Mouse (Mus musculus) C2C12 (cell line): ENCODE results near the gene Tnfsf10. TPM values are rescaled to one million over a fixed set of nuclear protein-coding genes. Genes with fewer than 3 reads are reported as not detected.

ENCODE experiments used
- H3K27me3 ChIP-seq: one replicate; pipeline ENCODE4 v1.6.1; 2011; ENCODE audit not compliant: control insufficient read depth, insufficient read depth, insufficient read length
- H3K36me3 ChIP-seq: one replicate; pipeline ENCODE4 v1.6.1; 2011; ENCODE audit not compliant: control insufficient read depth, insufficient read depth
- H3K4me3 ChIP-seq: one replicate; pipeline ENCODE4 v1.5.1; 2011; ENCODE audit warnings: mild to moderate bottlenecking, control low read depth; ENCODE audit not compliant: poor library complexity, insufficient read depth, severe bottlenecking
- H3K79me2 ChIP-seq: one replicate; pipeline ENCODE4 v1.6.1; 2011; ENCODE audit not compliant: control insufficient read depth, insufficient read depth
- H3K79me3 ChIP-seq: one replicate; pipeline ENCODE4 v1.6.1; 2011; ENCODE audit warnings: low read depth, control low read depth
- H3ac ChIP-seq: one replicate; pipeline ENCODE3; 2011; ENCODE audit warnings: low read depth; ENCODE audit not compliant: control insufficient read depth, insufficient read length
- CEBPB ChIP-seq: IDR thresholded peaks from one replicate; pipeline ENCODE4 v1.6.1; 2011; ENCODE audit warnings: low read depth, mild to moderate bottlenecking, control low read depth, moderate library complexity
- CTCF ChIP-seq: IDR thresholded peaks from one replicate; pipeline ENCODE4 v1.5.1; 2011; ENCODE audit not compliant: control insufficient read depth, insufficient read depth, insufficient read length
- FOSL1 ChIP-seq: IDR thresholded peaks from one replicate; pipeline ENCODE4 v1.8.0; 2011; ENCODE audit warnings: mild to moderate bottlenecking, low read length; ENCODE audit not compliant: poor library complexity, insufficient read depth, severe bottlenecking
- MAX ChIP-seq: IDR thresholded peaks from one replicate; pipeline ENCODE4 v1.6.1; 2011; ENCODE audit warnings: mild to moderate bottlenecking, control low read depth
- MYOD1 ChIP-seq: IDR thresholded peaks from one replicate; pipeline ENCODE4 v1.6.1; 2011; ENCODE audit warnings: low read depth; ENCODE audit not compliant: control insufficient read depth, insufficient read length
- MYOG ChIP-seq: IDR thresholded peaks from one replicate; pipeline ENCODE4 v1.6.1; 2011; ENCODE audit not compliant: control insufficient read depth, insufficient read length; ENCODE audit errors: extremely low read depth
- USF1 ChIP-seq: IDR thresholded peaks from one replicate; pipeline ENCODE4 v1.6.1; 2011; ENCODE audit warnings: low read depth, mild to moderate bottlenecking, control low read depth, moderate library complexity
- polyA plus RNA-seq: library from polyadenylated mRNA; unstranded; fragments of >200 nt; fragmentation: generic; extraction: Trizol; gene quantifications from one replicate; pipeline ENCODE4 v1.2.1, GENCODE M21; 2012; ENCODE audit warnings: missing spikeins

Tnfsf10 gene
- polyA plus RNA-seq, 1 experiment, result not detected

GRCm38 (mm10) chr3:27384836-27385235 is 68.0 kb downstream of the Tnfsf10 start:
- no peak overlapping the region for H3K4me3 ChIP-seq
- TF ChIP-seq MYOD1 (no peak), MYOG (no peak), FOSL1 (no peak), USF1 (no peak), CTCF (no peak), CEBPB (no peak), MAX (no peak)
- peaks cover 17% of the 10 kb centered on the region for H3K27me3 ChIP-seq
- no peaks in the 10 kb centered on the region for H3K79me3 ChIP-seq
- H3K79me2 ChIP-seq, result no peaks in the 10 kb centered on the region
- H3ac ChIP-seq, result no peak overlapping the region
- no peaks in the 10 kb centered on the region for H3K36me3 ChIP-seq

- Histone ChIP-seq H3K36me3 (no peaks in the 10 kb centered on the region), H3K79me2 (no peaks in the 10 kb centered on the region), H3K27me3 (no peaks in the 10 kb centered on the region), H3ac (no peak overlapping the region), H3K79me3 (no peaks in the 10 kb centered on the region), H3K4me3 (no peak overlapping the region)
- no peak for TF ChIP-seq MYOD1
- no peak for TF ChIP-seq CEBPB
These were observed 73.1 kb downstream of the Tnfsf10 start for GRCm38 (mm10) chr3:27389923-27390322.

Other genes starting within 250 kb of the Tnfsf10 start
- gene Ect2, start 163.2 kb upstream of the Tnfsf10 start, polyA plus RNA-seq, result 19.8 TPM
- 8.3 TPM for gene Nceh1, start 134.1 kb upstream of the Tnfsf10 start, polyA plus RNA-seq
- gene Ghsr, start 54.3 kb downstream of the Tnfsf10 start, polyA plus RNA-seq, result not detected